Mouse (Mus musculus) megakaryocyte, embryonic 14.5 days (primary cell): ENCODE results near the gene Adss.

Experiments
- FLI1 ChIP-seq: IDR thresholded peaks from 2 replicates; pipeline ENCODE4 v1.6.1; 2012; ENCODE audit warnings: low read length, inconsistent platforms, mixed read lengths
- GATA1 ChIP-seq: IDR thresholded peaks from 3 replicates; pipeline ENCODE4 v1.6.1; 2012; ENCODE audit warnings: mixed read lengths, low read length, inconsistent platforms, borderline replicate concordance

DNA sequence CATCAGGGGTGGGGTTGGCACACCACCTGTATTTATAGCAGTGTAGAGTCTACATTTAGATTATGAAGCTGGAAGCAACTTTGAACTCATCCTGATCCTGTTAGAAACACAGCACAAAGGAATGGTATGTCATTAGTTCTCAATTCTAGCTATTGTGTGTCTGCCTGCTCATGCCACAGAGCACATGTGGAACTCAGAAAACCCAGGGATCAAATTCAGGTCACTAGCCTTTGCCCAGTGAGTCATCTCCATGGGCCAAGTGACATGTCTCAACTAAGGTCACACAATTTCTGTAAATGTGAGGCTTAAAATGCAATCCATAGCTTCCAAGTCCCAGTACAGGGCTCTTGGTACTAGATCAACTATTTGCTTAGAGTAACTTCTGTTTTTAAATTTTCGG lies 54.2 kb downstream of the Adss start:
- TF ChIP-seq GATA1 (no peak), FLI1 (no peak)
